Mouse (Mus musculus): Measurements from ENCODE around the gene Pianp.

DNA sequence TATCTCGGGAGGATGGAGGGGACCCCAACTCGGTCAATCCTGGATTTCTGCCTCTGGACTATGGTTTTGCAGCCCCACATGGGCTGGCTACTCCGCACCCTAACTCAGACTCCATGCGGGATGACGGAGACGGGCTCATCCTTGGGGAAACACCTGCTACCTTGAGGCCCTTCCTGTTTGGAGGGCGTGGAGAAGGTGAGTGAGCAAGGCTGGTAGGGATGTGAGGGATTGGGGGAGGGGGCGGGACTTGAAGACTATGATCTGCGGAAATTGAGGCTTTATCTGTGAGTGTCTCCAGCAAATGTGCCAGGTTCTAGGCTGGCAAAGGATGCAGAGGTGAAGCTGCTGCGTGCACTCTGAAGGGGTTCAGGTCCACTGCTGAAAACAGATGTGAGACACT is 3.1 kb downstream of the Pianp start:
- TF ChIP-seq CTCF (IDR thresholded peaks at IDR 0.05), result no peak
- TF ChIP-seq POLR2A (IDR thresholded peaks at IDR 0.05; ENCODE audit: insufficient read depth, low read depth, low read length), result no peak
- TF ChIP-seq EP300 (IDR thresholded peaks at IDR 0.05; ENCODE audit: insufficient read depth, low read depth, low read length), result no peak

Data from heart, adult 2 months (tissue).